Mouse (Mus musculus) lung, embryonic 15.5 days (tissue): ENCODE measurements at regions not wholly inside any gene's neighbourhood (a gene's known extent, or its start where the extent isn't known, plus 50 kb on each side); places are given as distances from the start of the nearest gene placed in this dataset.
A peak's percentile ranks its signal among the peaks of the same experiment; 100 is the strongest.

Experiments
- ATAC-seq: fragments of 200-750 bp; cut with Nextera tagmentation; 2 replicates; pipeline ENCODE4 v1.8.0; 2017; ENCODE audit warnings: moderate number of reproducible peaks, borderline replicate concordance; ENCODE audit not compliant: low FRiP score, low TSS enrichment; ENCODE audit errors: extremely low read depth
- H3K27ac ChIP-seq: fragments of 300-500 bp; sonication (generic); 2 replicates; pipeline ENCODE4 v1.5.1; 2015; ENCODE audit warnings: moderate library complexity, mild to moderate bottlenecking, inconsistent platforms
- H3K27me3 ChIP-seq: fragments of 300-500 bp; sonication (generic); 2 replicates; pipeline ENCODE4 v1.6.1; 2015; ENCODE audit warnings: inconsistent platforms
- H3K36me3 ChIP-seq: fragments of 300-500 bp; sonication (generic); 2 replicates; pipeline ENCODE4 v1.6.1; 2015; ENCODE audit warnings: inconsistent platforms
- H3K4me1 ChIP-seq: fragments of 300-500 bp; sonication (generic); 2 replicates; pipeline ENCODE4 v1.6.1; 2015; ENCODE audit warnings: inconsistent platforms
- H3K4me2 ChIP-seq: fragments of 300-500 bp; sonication (generic); 2 replicates; pipeline ENCODE4 v1.6.1; 2015; ENCODE audit warnings: inconsistent platforms, mild to moderate bottlenecking, moderate library complexity
- H3K4me3 ChIP-seq: fragments of 300-500 bp; sonication (generic); 2 replicates; pipeline ENCODE4 v1.5.1; 2015; ENCODE audit warnings: mild to moderate bottlenecking, inconsistent platforms
- H3K9ac ChIP-seq: fragments of 300-500 bp; sonication (generic); 2 replicates; pipeline ENCODE4 v1.6.1; 2015; ENCODE audit warnings: inconsistent platforms
- H3K9me3 ChIP-seq: fragments of 300-500 bp; sonication (generic); 2 replicates; pipeline ENCODE4 v1.6.1; 2016; ENCODE audit warnings: inconsistent platforms
- WGBS: fragments of 180-500 bp; shearing (Covaris S2); methylation state at CpG from one replicate; pipeline ENCODE4 v1.1.7; 2015; 5-methylcytosine and 5-hydroxymethylcytosine counted together

GRCm38 (mm10) chr17:15269905-15270304 is 106.8 kb downstream of the Dll1 start:
- H3K27me3 ChIP-seq: no peaks in the 10 kb centered on the region
- no peak overlapping the region for H3K27ac ChIP-seq
- H3K4me1 ChIP-seq: peaks cover 7% of the 10 kb centered on the region; the same call in 1 of the 2 replicates
- ATAC-seq: no peak
- H3K36me3 ChIP-seq: no peaks in the 10 kb centered on the region
- no peak overlapping the region for H3K4me2 ChIP-seq
- WGBS: 43% methylated on average over 6 of the region's 6 CpGs
- no peak overlapping the region for H3K9ac ChIP-seq
- H3K4me3 ChIP-seq: no peak overlapping the region
- no peaks in the 10 kb centered on the region for H3K9me3 ChIP-seq

GRCm38 (mm10) chr17:15269056-15269612 is 107.5 kb downstream of the Dll1 start:
- H3K4me3 ChIP-seq: no peak overlapping the region
- no peaks in the 10 kb centered on the region for H3K9me3 ChIP-seq
- H3K9ac ChIP-seq: no peak overlapping the region
- ATAC-seq: no peak
- WGBS: 64% methylated on average over 8 of the region's 8 CpGs
- H3K4me2 ChIP-seq: no peak overlapping the region
- no peaks in the 10 kb centered on the region for H3K27me3 ChIP-seq
- no peaks in the 10 kb centered on the region for H3K36me3 ChIP-seq
- peaks cover 7% of the 10 kb centered on the region; the same call in 1 of the 2 replicates for H3K4me1 ChIP-seq
- no peak overlapping the region for H3K27ac ChIP-seq

GRCm38 (mm10) chr17:15267721-15268120 is 109.0 kb downstream of the Dll1 start:
- no peak overlapping the region for H3K27ac ChIP-seq
- no peak overlapping the region for H3K4me2 ChIP-seq
- WGBS: 53% methylated on average over 7 of the region's 7 CpGs
- H3K9me3 ChIP-seq: no peaks in the 10 kb centered on the region
- no peaks in the 10 kb centered on the region for H3K36me3 ChIP-seq
- no peaks in the 10 kb centered on the region for H3K27me3 ChIP-seq
- H3K4me3 ChIP-seq: no peak overlapping the region
- H3K4me1 ChIP-seq: peaks cover 7% of the 10 kb centered on the region; the same call in 1 of the 2 replicates
- H3K9ac ChIP-seq: no peak overlapping the region
- ATAC-seq: no peak

- H3K4me1 ChIP-seq: no peaks in the 10 kb centered on the region
- no peaks in the 10 kb centered on the region for H3K9me3 ChIP-seq
- H3K4me2 ChIP-seq: no peak overlapping the region
- H3K27ac ChIP-seq: no peak overlapping the region
- 63% methylated on average over 11 of the region's 11 CpGs for WGBS
- H3K4me3 ChIP-seq: no peak overlapping the region
- no peaks in the 10 kb centered on the region for H3K27me3 ChIP-seq
- no peaks in the 10 kb centered on the region for H3K36me3 ChIP-seq
- ATAC-seq: no peak
- H3K9ac ChIP-seq: no peak overlapping the region
These were observed 117.1 kb downstream of the Dll1 start for GRCm38 (mm10) chr17:15259427-15260101.

- no peaks in the 10 kb centered on the region for H3K27me3 ChIP-seq
- H3K9ac ChIP-seq: no peak overlapping the region
- no peaks in the 10 kb centered on the region for H3K4me1 ChIP-seq
- WGBS: 61% methylated on average over 2 of the region's 2 CpGs
- no peak overlapping the region for H3K27ac ChIP-seq
- no peak for ATAC-seq
- no peak overlapping the region for H3K4me3 ChIP-seq
- H3K4me2 ChIP-seq: no peak overlapping the region
- H3K36me3 ChIP-seq: no peaks in the 10 kb centered on the region
- no peaks in the 10 kb centered on the region for H3K9me3 ChIP-seq
These were observed 120.8 kb downstream of the Dll1 start for GRCm38 (mm10) chr17:15255874-15256273.

GRCm38 (mm10) chr17:15253785-15254184 is 122.9 kb downstream of the Dll1 start:
- no peak overlapping the region for H3K4me3 ChIP-seq
- no peaks in the 10 kb centered on the region for H3K4me1 ChIP-seq
- H3K36me3 ChIP-seq: no peaks in the 10 kb centered on the region
- no peaks in the 10 kb centered on the region for H3K27me3 ChIP-seq
- no peak for ATAC-seq
- 85% methylated on average over 4 of the region's 4 CpGs for WGBS
- no peak overlapping the region for H3K27ac ChIP-seq
- H3K4me2 ChIP-seq: no peak overlapping the region
- no peaks in the 10 kb centered on the region for H3K9me3 ChIP-seq
- no peak overlapping the region for H3K9ac ChIP-seq

- Histone ChIP-seq H3K27me3 (no peaks in the 10 kb centered on the region), H3K4me1 (no peaks in the 10 kb centered on the region), H3K9ac (no peak overlapping the region), H3K36me3 (no peaks in the 10 kb centered on the region), H3K9me3 (no peaks in the 10 kb centered on the region), H3K27ac (no peak overlapping the region), H3K4me3 (no peak overlapping the region), H3K4me2 (no peak overlapping the region)
- no peak for ATAC-seq
- 89% methylated on average over 1 of the region's 1 CpGs for WGBS
These were observed 123.4 kb downstream of the Dll1 start for GRCm38 (mm10) chr17:15253271-15253670.

- Histone ChIP-seq H3K9me3 (no peaks in the 10 kb centered on the region), H3K36me3 (no peaks in the 10 kb centered on the region), H3K4me2 (no peak overlapping the region), H3K27ac (no peak overlapping the region), H3K9ac (no peak overlapping the region), H3K27me3 (0 out of 2 replicates have a peak, but pooled peaks cover 6% of the 10 kb centered on the region), H3K4me3 (no peak overlapping the region), H3K4me1 (peaks cover 6% of the 10 kb centered on the region; the same call in 1 of the 2 replicates)
- WGBS: 67% methylated on average over 2 of the region's 2 CpGs
- ATAC-seq: no peak
These were observed 124.5 kb downstream of the Dll1 start for GRCm38 (mm10) chr17:15252187-15252586.

GRCm38 (mm10) chr17:15251641-15252040 is 125.0 kb downstream of the Dll1 start:
- ATAC-seq: no peak
- no peaks in the 10 kb centered on the region for H3K9me3 ChIP-seq
- H3K36me3 ChIP-seq: no peaks in the 10 kb centered on the region
- no peak overlapping the region for H3K9ac ChIP-seq
- WGBS: 59% methylated on average over 1 of the region's 1 CpGs
- no peak overlapping the region for H3K4me2 ChIP-seq
- no peak overlapping the region for H3K4me3 ChIP-seq
- no peak overlapping the region for H3K27ac ChIP-seq
- peaks cover 6% of the 10 kb centered on the region; the same call in 1 of the 2 replicates for H3K4me1 ChIP-seq
- 0 out of 2 replicates have a peak, but pooled peaks cover 6% of the 10 kb centered on the region for H3K27me3 ChIP-seq

- Histone ChIP-seq H3K4me2 (no peak overlapping the region), H3K4me1 (peaks cover 6% of the 10 kb centered on the region; the same call in 1 of the 2 replicates), H3K4me3 (no peak overlapping the region), H3K27me3 (0 out of 2 replicates have a peak, but pooled peaks cover 6% of the 10 kb centered on the region), H3K27ac (no peak overlapping the region), H3K9ac (no peak overlapping the region), H3K9me3 (no peaks in the 10 kb centered on the region), H3K36me3 (no peaks in the 10 kb centered on the region)
- no peak for ATAC-seq
- 36% methylated on average over 4 of the region's 4 CpGs for WGBS
These were observed 128.3 kb downstream of the Dll1 start for GRCm38 (mm10) chr17:15248417-15248791.

GRCm38 (mm10) chr17:15247546-15248416 is 128.9 kb downstream of the Dll1 start:
- no peak overlapping the region for H3K4me2 ChIP-seq
- 6% methylated on average over 20 of the region's 20 CpGs for WGBS
- no peak overlapping the region for H3K9ac ChIP-seq
- H3K27ac ChIP-seq: no peak overlapping the region
- H3K9me3 ChIP-seq: no peaks in the 10 kb centered on the region
- H3K4me1 ChIP-seq: peaks cover 6% of the 10 kb centered on the region; the same call in 1 of the 2 replicates
- H3K27me3 ChIP-seq: 0 out of 2 replicates have a peak, but pooled peaks cover 6% of the 10 kb centered on the region
- H3K4me3 ChIP-seq: no peak overlapping the region
- peak; percentile 52 for ATAC-seq
- no peaks in the 10 kb centered on the region for H3K36me3 ChIP-seq
